In genomic region chr11:106065923-106066571, GRCm38 (mm10) we compare ENCODE assay signal across 8 mouse cellular contexts. TPM values are rescaled to one million over a fixed set of nuclear protein-coding genes. Genes with fewer than 3 reads are reported as not detected.
DNase-seq lines count a peak whose midpoint lies in the region; ATAC-seq and TF ChIP-seq lines count a peak whose summit lies in the region.

Gene Taco1, plus strand, starts transcription at chr11:106066061.

- peaks cover 16% of the 10 kb centered on the region for H3K4me1 ChIP-seq in E14TG2a.4 (replicated peaks; ENCODE audit: low read depth, low read length)
- H3K4me1 ChIP-seq in forebrain, embryonic 12.5 days = peaks cover 16% of the 10 kb centered on the region
- peaks cover 8% of the 10 kb centered on the region; the same call in 1 of the 2 replicates for H3K4me1 ChIP-seq in heart, postnatal 0 days (ENCODE audit: control insufficient read depth, insufficient read depth)
- H3K4me1 ChIP-seq in liver, embryonic 16.5 days (ENCODE audit: control insufficient read depth, low read depth, low read length) = peaks cover 16% of the 10 kb centered on the region
- H3K4me1 ChIP-seq in neural tube, embryonic 13.5 days (replicated peaks) = peaks cover 14% of the 10 kb centered on the region
- peaks cover 6% of the 10 kb centered on the region; the same call in 1 of the 2 replicates for H3K4me1 ChIP-seq in testis, adult 2 months (ENCODE audit: control insufficient read depth, insufficient read depth, low read length)

- peak within 1 kb of the TSS; percentile 89 for H3K4me2 ChIP-seq in forebrain, embryonic 12.5 days
- peak within 1 kb of the TSS; percentile 72 for H3K4me2 ChIP-seq in heart, postnatal 0 days (ENCODE audit: low read depth, low read length)
- peak within 1 kb of the TSS; percentile 92 for H3K4me2 ChIP-seq in liver, embryonic 16.5 days (ENCODE audit: low read depth, low read length)
- peak within 1 kb of the TSS; percentile 92 for H3K4me2 ChIP-seq in neural tube, embryonic 13.5 days

- H3K9ac ChIP-seq in forebrain, embryonic 12.5 days = peak within 1 kb of the TSS; percentile 91
- peak within 1 kb of the TSS; percentile 79 for H3K9ac ChIP-seq in heart, postnatal 0 days (replicated peaks; ENCODE audit: low read depth, low read length)
- H3K9ac ChIP-seq in liver, embryonic 16.5 days (ENCODE audit: low read depth, low read length) = peak within 1 kb of the TSS; percentile 85
- H3K9ac ChIP-seq in neural tube, embryonic 13.5 days = peak within 1 kb of the TSS; percentile 90

- TF ChIP-seq EP300 in heart, postnatal 0 days (IDR thresholded peaks at IDR 0.05; ENCODE audit: low read depth) = 0 out of 2 replicates have a peak, but pooled peaks have one; percentile 43

- peak within 1 kb of the TSS; percentile 86 for H3K27ac ChIP-seq in forebrain, embryonic 12.5 days
- peak within 1 kb of the TSS; percentile 92 for H3K27ac ChIP-seq in heart, postnatal 0 days (ENCODE audit: low read depth)
- peak within 1 kb of the TSS; percentile 83 for H3K27ac ChIP-seq in liver, embryonic 16.5 days (ENCODE audit: low read length)
- peak within 1 kb of the TSS; percentile 89 for H3K27ac ChIP-seq in neural tube, embryonic 13.5 days (replicated peaks)
- H3K27ac ChIP-seq in testis, adult 2 months (ENCODE audit: control insufficient read depth, insufficient read depth, low read depth, low read length) = peak within 1 kb of the TSS; percentile 47; the same call in 1 of the 2 replicates

- peaks cover 2% of the 10 kb centered on the region for H3K27me3 ChIP-seq in E14TG2a.4 (ENCODE audit: insufficient read depth, low read length)
- H3K27me3 ChIP-seq in forebrain, embryonic 12.5 days = no peaks in the 10 kb centered on the region
- no peaks in the 10 kb centered on the region for H3K27me3 ChIP-seq in heart, postnatal 0 days (ENCODE audit: control insufficient read depth, insufficient read depth, low read length)
- H3K27me3 ChIP-seq in liver, embryonic 16.5 days (ENCODE audit: control insufficient read depth, insufficient read depth, low read depth, low read length) = no peaks in the 10 kb centered on the region
- H3K27me3 ChIP-seq in neural tube, embryonic 13.5 days = no peaks in the 10 kb centered on the region
- no peaks in the 10 kb centered on the region for H3K27me3 ChIP-seq in testis, adult 2 months (ENCODE audit: control insufficient read depth, insufficient read depth, low read length)

- H3K4me3 ChIP-seq in E14TG2a.4 (replicated peaks; ENCODE audit: low read length) = peak within 1 kb of the TSS; percentile 100
- H3K4me3 ChIP-seq in forebrain, embryonic 12.5 days (replicated peaks) = peak within 1 kb of the TSS; percentile 64
- peak within 1 kb of the TSS; percentile 84 for H3K4me3 ChIP-seq in heart, postnatal 0 days (ENCODE audit: low read depth, low read length)
- H3K4me3 ChIP-seq in liver, embryonic 16.5 days (ENCODE audit: low read depth, low read length) = peak within 1 kb of the TSS; percentile 80
- H3K4me3 ChIP-seq in neural tube, embryonic 13.5 days = peak within 1 kb of the TSS; percentile 89
- H3K4me3 ChIP-seq in testis, adult 2 months (ENCODE audit: control insufficient read depth, low read depth, low read length) = peak within 1 kb of the TSS; percentile 97

- ATAC-seq in forebrain, embryonic 12.5 days (ENCODE audit: low FRiP score) = peak; percentile 97
- peak; percentile 97 for ATAC-seq in heart, postnatal 0 days (ENCODE audit: insufficient read depth, low read depth)
- peak; percentile 98 for ATAC-seq in liver, embryonic 16.5 days (ENCODE audit: low read depth)
- peak; percentile 97 for ATAC-seq in neural tube, embryonic 13.5 days (ENCODE audit: low read depth)

- peak; percentile 35 for TF ChIP-seq CTCF in E14TG2a.4 (conservative IDR thresholded peaks at IDR 0.05; ENCODE audit: low read length)
- TF ChIP-seq CTCF in heart, postnatal 0 days (IDR thresholded peaks at IDR 0.05; ENCODE audit: low read depth) = peak; percentile 9; the same call in 1 of the 2 replicates
- 0 out of 2 replicates have a peak, but pooled peaks have one; percentile 10 for TF ChIP-seq CTCF in testis, adult 2 months (IDR thresholded peaks at IDR 0.05; ENCODE audit: control insufficient read depth, insufficient read depth, insufficient replicate concordance, low read depth, low read length)

- WGBS in forebrain, embryonic 12.5 days = under 1% methylated on average over 49 of the region's 49 CpGs
- WGBS in heart, postnatal 0 days = under 1% methylated on average over 49 of the region's 49 CpGs
- WGBS in liver, embryonic 16.5 days (ENCODE audit: insufficient replicate concordance) = under 1% methylated on average over 49 of the region's 49 CpGs
- under 1% methylated on average over 49 of the region's 49 CpGs for WGBS in neural tube, embryonic 13.5 days

- peak; percentile 59; the same call in 1 of the 2 replicates for TF ChIP-seq POLR2A in testis, adult 2 months (IDR thresholded peaks at IDR 0.05; ENCODE audit: control insufficient read depth, low read depth, low read length)

- peak; percentile 92 for DNase-seq in c-Kit-positive CD71-positive TER-119-positive erythroid progenitor cells, embryonic 14.5 days (ENCODE audit: low spot score)
- DNase-seq in heart, postnatal 0 days (ENCODE audit: low spot score) = peak; percentile 96
- peak; percentile 97 to 98 for DNase-seq in kidney, postnatal 4 days

- no peaks in the 10 kb centered on the region for H3K9me3 ChIP-seq in E14TG2a.4 (ENCODE audit: low read length)
- H3K9me3 ChIP-seq in forebrain, embryonic 12.5 days = no peaks in the 10 kb centered on the region
- no peaks in the 10 kb centered on the region for H3K9me3 ChIP-seq in heart, postnatal 0 days (replicated peaks; ENCODE audit: control insufficient read depth, low read length)
- H3K9me3 ChIP-seq in liver, embryonic 16.5 days (replicated peaks; ENCODE audit: control insufficient read depth, low read length) = no peaks in the 10 kb centered on the region
- no peaks in the 10 kb centered on the region for H3K9me3 ChIP-seq in neural tube, embryonic 13.5 days

- peaks cover 11% of the 10 kb centered on the region for H3K36me3 ChIP-seq in E14TG2a.4 (ENCODE audit: insufficient read depth, low read length)
- no peaks in the 10 kb centered on the region; the same call in 1 of the 2 replicates for H3K36me3 ChIP-seq in forebrain, embryonic 12.5 days (replicated peaks)
- peaks cover 12% of the 10 kb centered on the region for H3K36me3 ChIP-seq in heart, postnatal 0 days (replicated peaks; ENCODE audit: control insufficient read depth, insufficient read depth, low read length)
- H3K36me3 ChIP-seq in liver, embryonic 16.5 days (ENCODE audit: control insufficient read depth, insufficient read depth) = no peaks in the 10 kb centered on the region; the same call in 1 of the 2 replicates
- H3K36me3 ChIP-seq in neural tube, embryonic 13.5 days = no peaks in the 10 kb centered on the region
- H3K36me3 ChIP-seq in testis, adult 2 months (ENCODE audit: control insufficient read depth, insufficient read depth, low read length) = no peaks in the 10 kb centered on the region

RNA-seq across cellular contexts. Expression of gene Taco1, which starts in this region (rescaled TPM):
- 9.6 and 9.8 TPM in 2 replicates for polyA plus RNA-seq in forebrain, embryonic 12.5 days (2016; fragmentation: Nextera tagmentation; extraction: Ambion mirVana)
- total RNA-seq in heart, postnatal 0 days (2014; rRNA removed; ENCODE audit: low replicate concordance) = 40.6 and 50.4 TPM in 2 replicates
- polyA plus RNA-seq in heart, postnatal 0 days (2015; fragmentation: Nextera tagmentation; extraction: Ambion mirVana) = 14.1 and 17.4 TPM in 2 replicates
- 5.6 and 6.4 TPM in 2 replicates for polyA plus RNA-seq in liver, embryonic 16.5 days (2015; fragmentation: Nextera tagmentation; extraction: Ambion mirVana)
- 7.5 and 8.9 TPM in 2 replicates for polyA plus RNA-seq in neural tube, embryonic 13.5 days (2015; fragmentation: Nextera tagmentation; extraction: Ambion mirVana)
- polyA plus RNA-seq in testis, adult 2 months (2012; rRNA removed) = 3.5 and 4.3 TPM in 2 replicates

Comparison
In these comparisons a context has a peak if more than half of its experiments do, and no peak if none do; other contexts are left out.
1. Peak in every context shown above with its lines: DNase-seq, ATAC-seq, H3K4me3 ChIP-seq and H3K27ac ChIP-seq.